10 mouse cellular contexts compared by ENCODE assay signal in genomic region chr2:179799906-179800532, GRCm38 (mm10).
A peak's percentile ranks its signal among the peaks of the same experiment; 100 is the strongest.
DNase-seq lines count a peak whose midpoint lies in the region; ATAC-seq and TF ChIP-seq lines count a peak whose summit lies in the region.
"Had no signal": no experiment of that assay in that cellular context is flagged by ENCODE, and none has a peak within 500 bp of the region (broad histone marks: within the 10 kb centered on the region; RNA-seq: fewer than 3 reads in every experiment).

No protein-coding gene starts in this region.

- peak; percentile 34; the same call in 1 of the 2 replicates for ATAC-seq in hindbrain, embryonic 13.5 days (ENCODE audit: low FRiP score)
- ATAC-seq in common myeloid progenitor, adult 5-6 weeks (replicated peaks; ENCODE audit: low read depth, poor library complexity, severe bottlenecking) = 0 out of 2 replicates have a peak, but pooled peaks have one; percentile 34
- ATAC-seq in midbrain, postnatal 0 days (ENCODE audit: low FRiP score) = no peak

- H3K4me2 ChIP-seq in hindbrain, embryonic 13.5 days = no peak overlapping the region
- H3K4me2 ChIP-seq in midbrain, postnatal 0 days (ENCODE audit: low read depth, low read length, poor library complexity, severe bottlenecking) = no peak overlapping the region
- H3K4me2 ChIP-seq: heart, embryonic 15.5 days; lung, embryonic 15.5 days had no signal

- 0 out of 2 replicates have a peak, but pooled peaks have one; percentile 1 for TF ChIP-seq CTCF in midbrain, postnatal 0 days (IDR thresholded peaks at IDR 0.05)

- no peak overlapping the region for H3K9ac ChIP-seq in hindbrain, embryonic 13.5 days
- no peak overlapping the region for H3K9ac ChIP-seq in midbrain, postnatal 0 days (replicated peaks; ENCODE audit: low read length, poor library complexity, severe bottlenecking)
- H3K9ac ChIP-seq: heart, embryonic 15.5 days; lung, embryonic 15.5 days had no signal

- peak overlapping the region; percentile 14; the same call in 1 of the 2 replicates for H3K27ac ChIP-seq in hindbrain, embryonic 13.5 days
- H3K27ac ChIP-seq in hindbrain, embryonic 10.5 days = no peak overlapping the region
- no peak overlapping the region for H3K27ac ChIP-seq in midbrain, postnatal 0 days (ENCODE audit: low read depth, low read length)
- H3K27ac ChIP-seq: lung, embryonic 15.5 days had no signal

- no peaks in the 10 kb centered on the region for H3K9me3 ChIP-seq in hindbrain, embryonic 13.5 days
- H3K9me3 ChIP-seq in hindbrain, embryonic 10.5 days = no peaks in the 10 kb centered on the region
- no peaks in the 10 kb centered on the region for H3K9me3 ChIP-seq in midbrain, postnatal 0 days (ENCODE audit: low read length)
- H3K9me3 ChIP-seq: heart, embryonic 15.5 days; lung, embryonic 15.5 days had no signal

- peaks cover 26% of the 10 kb centered on the region for H3K4me1 ChIP-seq in hindbrain, embryonic 13.5 days (replicated peaks)
- peaks cover 3% of the 10 kb centered on the region; the same call in 1 of the 2 replicates for H3K4me1 ChIP-seq in hindbrain, embryonic 10.5 days (replicated peaks)
- no peaks in the 10 kb centered on the region for H3K4me1 ChIP-seq in midbrain, postnatal 0 days (ENCODE audit: insufficient read depth, low read length)
- H3K4me1 ChIP-seq: lung, embryonic 15.5 days had no signal

- H3K4me3 ChIP-seq in hindbrain, embryonic 13.5 days = no peak overlapping the region
- no peak overlapping the region for H3K4me3 ChIP-seq in hindbrain, embryonic 10.5 days
- H3K4me3 ChIP-seq in midbrain, postnatal 0 days (ENCODE audit: low read depth, low read length) = no peak overlapping the region
- H3K4me3 ChIP-seq: heart, embryonic 15.5 days; lung, embryonic 15.5 days had no signal

- WGBS in hindbrain, embryonic 13.5 days = 82% methylated on average over 19 of the region's 19 CpGs
- 94% methylated on average over 19 of the region's 19 CpGs for WGBS in hindbrain, embryonic 10.5 days
- WGBS in midbrain, postnatal 0 days = 63% methylated on average over 19 of the region's 19 CpGs

- no peak for DNase-seq in hindbrain, embryonic 10.5 days (ENCODE audit: low spot score)
- peak; percentile 74 to 84 for DNase-seq in layer of hippocampus, adult 18-20 months (ENCODE audit: low spot score in 2 of 2)
- DNase-seq in midbrain, postnatal 0 days (ENCODE audit: low spot score) = peak; percentile 72
- no peak for DNase-seq in adrenal gland, postnatal 25 days
- DNase-seq in thymus, postnatal 25 days = no peak
- no peak for DNase-seq in adrenal gland, adult 2 months

- H3K27me3 ChIP-seq in hindbrain, embryonic 13.5 days = no peaks in the 10 kb centered on the region
- no peaks in the 10 kb centered on the region for H3K27me3 ChIP-seq in hindbrain, embryonic 10.5 days (ENCODE audit: insufficient read depth, poor library complexity, severe bottlenecking)
- no peaks in the 10 kb centered on the region for H3K27me3 ChIP-seq in midbrain, postnatal 0 days (ENCODE audit: insufficient read depth, low read length)
- H3K27me3 ChIP-seq: heart, embryonic 15.5 days; lung, embryonic 15.5 days had no signal

- no peaks in the 10 kb centered on the region for H3K36me3 ChIP-seq in hindbrain, embryonic 13.5 days
- no peaks in the 10 kb centered on the region for H3K36me3 ChIP-seq in hindbrain, embryonic 10.5 days
- H3K36me3 ChIP-seq in midbrain, postnatal 0 days (ENCODE audit: insufficient read depth, low read length) = no peaks in the 10 kb centered on the region
- H3K36me3 ChIP-seq: heart, embryonic 15.5 days; lung, embryonic 15.5 days had no signal

Comparison
In these comparisons a context has a peak if more than half of its experiments do, and no peak if none do; other contexts are left out.
1. DNase-seq: peak in layer of hippocampus, adult 18-20 months (2 of 2) and midbrain, postnatal 0 days (single experiment); none in hindbrain, embryonic 10.5 days (single experiment), adrenal gland, postnatal 25 days (single experiment), thymus, postnatal 25 days (single experiment) and adrenal gland, adult 2 months (single experiment).